Comparison of ENCODE assay signal across 10 mouse cellular contexts in genomic region chr5:45292383-45292782, GRCm38 (mm10).
DNase-seq lines count a peak whose midpoint lies in the region; ATAC-seq and TF ChIP-seq lines count a peak whose summit lies in the region.
"Had no signal": no experiment of that assay in that cellular context is flagged by ENCODE, and none has a peak within 500 bp of the region (broad histone marks: within the 10 kb centered on the region; RNA-seq: fewer than 3 reads in every experiment).

No protein-coding gene starts in this region.

- H3K27me3 ChIP-seq in liver, embryonic 12.5 days (replicated peaks) = no peaks in the 10 kb centered on the region
- H3K27me3 ChIP-seq in stomach, postnatal 0 days (ENCODE audit: control insufficient read depth, insufficient read depth, low read length) = no peaks in the 10 kb centered on the region
- H3K27me3 ChIP-seq: Patski had no signal

- no peak overlapping the region for H3K9ac ChIP-seq in liver, embryonic 12.5 days
- H3K9ac ChIP-seq in stomach, postnatal 0 days (ENCODE audit: low read length) = no peak overlapping the region

- WGBS in liver, embryonic 12.5 days (ENCODE audit: insufficient replicate concordance) = 38% methylated on average over 1 of the region's 1 CpGs
- WGBS in stomach, postnatal 0 days = 61% methylated on average over 1 of the region's 1 CpGs

- 0 out of 2 replicates have a peak, but pooled peaks cover 10% of the 10 kb centered on the region for H3K4me1 ChIP-seq in liver, embryonic 12.5 days
- H3K4me1 ChIP-seq in stomach, postnatal 0 days (replicated peaks; ENCODE audit: control insufficient read depth, insufficient read depth) = no peaks in the 10 kb centered on the region

- no peaks in the 10 kb centered on the region for H3K36me3 ChIP-seq in liver, embryonic 12.5 days
- H3K36me3 ChIP-seq in stomach, postnatal 0 days (ENCODE audit: control insufficient read depth, insufficient read depth, low read length) = no peaks in the 10 kb centered on the region

- no peaks in the 10 kb centered on the region for H3K9me3 ChIP-seq in liver, embryonic 12.5 days (replicated peaks)
- no peaks in the 10 kb centered on the region for H3K9me3 ChIP-seq in stomach, postnatal 0 days (ENCODE audit: control insufficient read depth, low read length)

- TF ChIP-seq CTCF in stomach, postnatal 0 days (IDR thresholded peaks at IDR 0.05; ENCODE audit: low read depth) = no peak

- no peak overlapping the region for H3K4me2 ChIP-seq in liver, embryonic 12.5 days
- H3K4me2 ChIP-seq in stomach, postnatal 0 days (replicated peaks; ENCODE audit: low read depth) = no peak overlapping the region

- TF ChIP-seq EP300 in stomach, postnatal 0 days (optimal IDR thresholded peaks at IDR 0.05) = no peak

- DNase-seq in ovary, adult 18-20 months (ENCODE audit: low spot score) = peak; percentile 51
- DNase-seq in ovary, postnatal 10 days (ENCODE audit: low spot score) = no peak
- DNase-seq in heart, postnatal 14 days = peak; percentile 53 to 62
- peak; percentile 23 for DNase-seq in stomach, postnatal 0 days (ENCODE audit: low spot score)
- DNase-seq in Muller cell, postnatal 12 days (ENCODE audit: inconsistent ontology term) = no peak
- DNase-seq in cerebellum, postnatal 25 days = no peak
- DNase-seq in cerebellum, adult 8-10 months = no peak

- intact Hi-C loops in heart, postnatal 14 days (cut with DNase I) = no loop called here

- H3K27ac ChIP-seq in liver, embryonic 12.5 days = no peak overlapping the region
- no peak overlapping the region for H3K27ac ChIP-seq in stomach, postnatal 0 days (replicated peaks)

- peak; percentile 58 for ATAC-seq in liver, embryonic 12.5 days
- peak; percentile 70; the same call in 1 of the 2 replicates for ATAC-seq in stomach, postnatal 0 days (ENCODE audit: low FRiP score, low TSS enrichment)
- ATAC-seq: Patski had no signal

- H3K4me3 ChIP-seq in liver, embryonic 12.5 days = no peak overlapping the region
- no peak overlapping the region for H3K4me3 ChIP-seq in stomach, postnatal 0 days (ENCODE audit: low read depth, low read length)
- H3K4me3 ChIP-seq: erythroblast, embryonic 14.5 days had no signal

Comparison
In these comparisons a context has a peak if more than half of its experiments do, and no peak if none do; other contexts are left out.
1. DNase-seq: peak in ovary, adult 18-20 months (single experiment), heart, postnatal 14 days (2 of 2) and stomach, postnatal 0 days (single experiment); none in ovary, postnatal 10 days (single experiment), Muller cell, postnatal 12 days (single experiment), cerebellum, postnatal 25 days (0 of 2) and cerebellum, adult 8-10 months (single experiment).